Mouse (Mus musculus) lung, postnatal 0 days (tissue): ENCODE data around the gene Cfi. TPM values are rescaled to one million over a fixed set of nuclear protein-coding genes. Genes with fewer than 3 reads are reported as not detected.
A peak's percentile ranks its signal among the peaks of the same experiment; 100 is the strongest.

Experiments used
- ATAC-seq: fragments of 200-750 bp; cut with Nextera tagmentation; 2 replicates; pipeline ENCODE4 v1.8.0; 2017; ENCODE audit warnings: moderate library complexity
- DNase-seq: peaks from one replicate; pipeline ENCODE4 v3.0.0-alpha.2; 2016; ENCODE audit warnings: low spot score
- H3K27ac ChIP-seq: fragments of 300-500 bp; sonication (generic); 2 replicates; pipeline ENCODE4 v1.5.1; 2014; ENCODE audit warnings: antibody characterized with exemption, mild to moderate bottlenecking, low read length, mixed read lengths
- H3K27me3 ChIP-seq: fragments of 300-500 bp; sonication (generic); replicated peaks from 2 replicates; pipeline ENCODE4 v1.6.1; 2014; ENCODE audit warnings: low read length, mixed read lengths; ENCODE audit not compliant: insufficient read depth
- H3K36me3 ChIP-seq: fragments of 300-500 bp; sonication (generic); 2 replicates; pipeline ENCODE4 v1.6.1; 2014; ENCODE audit warnings: low read length, mixed read lengths; ENCODE audit not compliant: insufficient read depth
- H3K4me1 ChIP-seq: fragments of 300-500 bp; sonication (generic); 2 replicates; pipeline ENCODE4 v1.6.1; 2014; ENCODE audit warnings: antibody characterized with exemption, low read depth, low read length, mixed read lengths; ENCODE audit not compliant: insufficient read depth
- H3K4me2 ChIP-seq: fragments of 300-500 bp; sonication (generic); replicated peaks from 2 replicates; pipeline ENCODE4 v1.6.1; 2014; ENCODE audit warnings: low read depth, mild to moderate bottlenecking, low read length, moderate library complexity, mixed read lengths
- H3K4me3 ChIP-seq: fragments of 300-500 bp; sonication (generic); 2 replicates; pipeline ENCODE4 v1.5.1; 2014; ENCODE audit warnings: low read depth, low read length
- H3K9ac ChIP-seq: fragments of 300-500 bp; sonication (generic); replicated peaks from 2 replicates; pipeline ENCODE4 v1.6.1; 2014; ENCODE audit warnings: low read depth, mild to moderate bottlenecking
- H3K9me3 ChIP-seq: fragments of 300-500 bp; sonication (generic); 2 replicates; pipeline ENCODE4 v1.6.1; 2016; ENCODE audit warnings: low read length, mixed read lengths
- CTCF ChIP-seq: IDR thresholded peaks from 2 replicates; pipeline ENCODE4 v1.5.1; 2016; ENCODE audit warnings: antibody characterized with exemption, mild to moderate bottlenecking
- EP300 ChIP-seq: IDR thresholded peaks from 2 replicates; pipeline ENCODE4 v1.6.1; 2016; ENCODE audit warnings: antibody characterized with exemption, mild to moderate bottlenecking, control low read depth
- WGBS: fragments of 180-500 bp; shearing (Covaris S2); extraction: QIAGEN DNeasy Blood & Tissue Kit; methylation state at CpG from one replicate; pipeline ENCODE4 v1.1.7; 2014; 5-methylcytosine and 5-hydroxymethylcytosine counted together
- polyA plus RNA-seq: library from polyadenylated mRNA; unstranded; fragments of >200 nt; fragmentation: Nextera tagmentation; extraction: Ambion mirVana; gene quantifications from 2 replicates; pipeline ENCODE4 v1.2.1, GENCODE M21; 2015

Cfi gene
- polyA plus RNA-seq, 1 experiment from 2014 or later, result 1.3 TPM

- no peak overlapping the region for H3K4me2 ChIP-seq
- peaks cover 11% of the 10 kb centered on the region; the same call in 1 of the 2 replicates for H3K4me1 ChIP-seq
- peaks cover 11% of the 10 kb centered on the region; the same call in 1 of the 2 replicates for H3K36me3 ChIP-seq
- no peak overlapping the region for H3K9ac ChIP-seq
- ATAC-seq (no peak), DNase-seq (no peak)
- H3K27me3 ChIP-seq, result no peaks in the 10 kb centered on the region
- WGBS, result 81% methylated on average over 8 of the region's 8 CpGs
- no peaks in the 10 kb centered on the region for H3K9me3 ChIP-seq
- no peak for TF ChIP-seq CTCF
- TF ChIP-seq EP300, result no peak
- H3K27ac ChIP-seq, result no peak overlapping the region
- H3K4me3 ChIP-seq, result no peak overlapping the region
These were observed 68.2 kb downstream of the Cfi start for GRCm38 (mm10) chr3:129903866-129904265.

DNA sequence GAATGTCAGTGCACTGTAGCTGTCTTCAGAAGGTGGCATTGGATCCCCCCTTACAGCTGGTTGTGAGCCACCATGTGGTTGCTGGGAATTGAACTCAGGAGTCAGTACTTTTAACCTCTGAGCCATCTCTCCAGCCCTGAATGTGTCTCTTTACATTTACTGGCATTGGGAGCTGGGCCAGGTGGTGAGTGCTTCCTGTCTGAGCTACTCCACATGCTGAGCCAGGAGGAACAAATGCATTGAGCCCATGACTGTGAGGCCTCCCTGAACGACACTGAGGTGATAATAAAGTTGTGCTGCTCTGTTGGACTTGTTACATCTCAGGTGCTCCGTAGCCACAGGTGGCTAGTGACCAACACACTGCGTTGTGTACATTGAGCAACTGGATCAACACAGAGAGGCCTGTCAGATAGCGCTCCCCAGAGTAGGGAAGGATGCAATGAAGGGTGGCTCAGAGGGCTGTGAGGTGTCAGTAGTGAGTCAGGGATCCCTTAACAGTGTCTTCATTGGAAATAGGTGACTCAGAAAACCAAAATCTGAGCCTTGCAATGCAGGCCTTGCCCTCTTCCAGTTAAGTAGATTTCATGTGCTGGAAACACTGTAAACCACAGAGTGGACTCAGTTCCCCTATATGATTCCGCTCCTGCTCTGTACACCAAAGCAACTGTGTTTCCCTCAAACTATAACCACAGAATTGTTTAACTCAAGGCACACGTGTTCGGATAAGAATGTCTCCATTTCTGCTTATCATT is 68.9 kb downstream of the Cfi start:
- Histone ChIP-seq H3K4me2 (no peak overlapping the region), H3K27ac (no peak overlapping the region), H3K27me3 (no peaks in the 10 kb centered on the region), H3K4me3 (no peak overlapping the region), H3K9ac (no peak overlapping the region), H3K9me3 (no peaks in the 10 kb centered on the region), H3K36me3 (peaks cover 12% of the 10 kb centered on the region; the same call in 1 of the 2 replicates), H3K4me1 (peaks cover 11% of the 10 kb centered on the region; the same call in 1 of the 2 replicates)
- TF ChIP-seq CTCF, result no peak
- TF ChIP-seq EP300, result no peak
- WGBS, result 72% methylated on average over 7 of the region's 7 CpGs
- ATAC-seq (no peak), DNase-seq (peak; percentile 18)

- no peaks in the 10 kb centered on the region for H3K4me1 ChIP-seq
- no peak overlapping the region for H3K4me3 ChIP-seq
- H3K4me2 ChIP-seq, result no peak overlapping the region
- DNase-seq (no peak), ATAC-seq (no peak)
- H3K27ac ChIP-seq, result no peak overlapping the region
- H3K27me3 ChIP-seq, result no peaks in the 10 kb centered on the region
- H3K9ac ChIP-seq, result no peak overlapping the region
- 94% methylated on average over 14 of the region's 14 CpGs for WGBS
- no peak for TF ChIP-seq EP300
- no peak for TF ChIP-seq CTCF
- no peaks in the 10 kb centered on the region for H3K9me3 ChIP-seq
- peaks cover 31% of the 10 kb centered on the region for H3K36me3 ChIP-seq
These were observed 76.3 kb downstream of the Cfi start for GRCm38 (mm10) chr3:129912025-129912424.

DNA sequence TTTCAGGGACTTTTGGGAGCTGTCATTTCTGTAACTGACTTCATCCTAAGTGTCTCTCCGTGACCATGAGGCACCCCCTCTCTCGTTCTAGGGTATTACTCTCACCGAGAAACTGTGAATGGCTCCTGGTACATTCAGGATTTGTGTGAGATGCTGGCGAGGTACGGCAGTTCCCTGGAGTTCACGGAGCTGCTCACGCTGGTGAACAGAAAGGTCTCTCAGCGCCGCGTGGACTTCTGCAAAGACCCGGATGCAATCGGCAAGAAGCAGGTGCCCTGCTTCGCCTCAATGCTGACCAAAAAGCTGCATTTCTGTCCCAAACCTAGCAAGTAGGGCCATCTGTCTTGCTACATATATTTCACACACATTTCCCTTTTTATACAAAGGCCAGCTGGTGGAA is 77.6 kb downstream of the Cfi start:
- H3K4me3 ChIP-seq, result no peak overlapping the region
- no peak overlapping the region for H3K4me2 ChIP-seq
- H3K9ac ChIP-seq, result no peak overlapping the region
- DNase-seq (no peak), ATAC-seq (no peak)
- TF ChIP-seq EP300 (no peak), CTCF (no peak)
- 92% methylated on average over 13 of the region's 13 CpGs for WGBS
- peaks cover 31% of the 10 kb centered on the region for H3K36me3 ChIP-seq
- H3K27me3 ChIP-seq, result no peaks in the 10 kb centered on the region
- H3K9me3 ChIP-seq, result no peaks in the 10 kb centered on the region
- no peak overlapping the region for H3K27ac ChIP-seq
- H3K4me1 ChIP-seq, result no peaks in the 10 kb centered on the region

- Histone ChIP-seq H3K27ac (no peak overlapping the region), H3K9me3 (no peaks in the 10 kb centered on the region), H3K27me3 (no peaks in the 10 kb centered on the region), H3K36me3 (peaks cover 11% of the 10 kb centered on the region), H3K9ac (no peak overlapping the region), H3K4me3 (no peak overlapping the region), H3K4me2 (no peak overlapping the region), H3K4me1 (no peaks in the 10 kb centered on the region)
- no peak for TF ChIP-seq CTCF
- TF ChIP-seq EP300, result no peak
- 77% methylated on average over 3 of the region's 3 CpGs for WGBS
- DNase-seq (no peak), ATAC-seq (no peak)
These were observed 81.7 kb downstream of the Cfi start for GRCm38 (mm10) chr3:129917424-129917823.

DNA sequence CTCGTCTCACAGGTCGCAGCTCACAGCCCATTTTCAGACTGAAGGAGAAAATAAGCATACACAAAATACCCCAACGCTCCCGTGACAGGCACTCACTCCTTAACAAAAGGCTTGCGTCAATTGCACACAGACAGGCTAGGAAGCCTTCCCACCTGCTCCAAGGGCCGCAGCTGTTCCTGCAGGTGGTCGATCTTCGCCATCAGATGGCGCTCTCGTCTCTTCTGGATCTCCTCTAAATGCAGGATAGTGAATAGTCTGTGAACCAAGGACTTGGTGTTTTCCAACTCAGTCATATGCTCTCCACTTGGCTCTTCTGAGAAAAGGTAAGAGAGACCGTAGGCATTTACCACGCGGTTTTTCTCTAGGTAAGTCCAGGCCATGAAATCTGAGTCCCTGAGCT is 82.8 kb downstream of the Cfi start:
- H3K9me3 ChIP-seq, result no peaks in the 10 kb centered on the region
- no peak overlapping the region for H3K4me2 ChIP-seq
- no peak overlapping the region for H3K4me3 ChIP-seq
- TF ChIP-seq EP300 (no peak), CTCF (peak; percentile 86)
- DNase-seq (peak; percentile 79), ATAC-seq (peak; percentile 70)
- WGBS, result 16% methylated on average over 13 of the region's 13 CpGs
- no peaks in the 10 kb centered on the region for H3K27me3 ChIP-seq
- H3K4me1 ChIP-seq, result no peaks in the 10 kb centered on the region
- H3K27ac ChIP-seq, result no peak overlapping the region
- peaks cover 5% of the 10 kb centered on the region for H3K36me3 ChIP-seq
- no peak overlapping the region for H3K9ac ChIP-seq

- H3K4me3 ChIP-seq, result no peak overlapping the region
- H3K9ac ChIP-seq, result no peak overlapping the region
- no peak for TF ChIP-seq CTCF
- TF ChIP-seq EP300, result no peak
- H3K9me3 ChIP-seq, result no peaks in the 10 kb centered on the region
- DNase-seq (no peak), ATAC-seq (no peak)
- H3K4me1 ChIP-seq, result no peaks in the 10 kb centered on the region
- no peaks in the 10 kb centered on the region for H3K36me3 ChIP-seq
- H3K27me3 ChIP-seq, result no peaks in the 10 kb centered on the region
- H3K4me2 ChIP-seq, result no peak overlapping the region
- WGBS, result 87% methylated on average over 7 of the region's 7 CpGs
- H3K27ac ChIP-seq, result no peak overlapping the region
These were observed 87.9 kb downstream of the Cfi start for GRCm38 (mm10) chr3:129923581-129923980.

Other genes starting within 250 kb of the Cfi start
- 0.54 and 0.67 TPM in 2 replicates for gene Egf, start 80.6 kb upstream of the Cfi start, polyA plus RNA-seq
- not detected in 2 replicates for gene Lrit3, start 31.9 kb upstream of the Cfi start, polyA plus RNA-seq
- not detected in 2 replicates for gene Rrh, start 13.3 kb upstream of the Cfi start, polyA plus RNA-seq
- 17.9 and 21.0 TPM in 2 replicates for gene Gar1, start 4.5 kb upstream of the Cfi start, polyA plus RNA-seq
- gene Pla2g12a, start 42.7 kb downstream of the Cfi start, polyA plus RNA-seq, result 34.0 and 43.7 TPM in 2 replicates
- gene Casp6, start 65.5 kb downstream of the Cfi start, polyA plus RNA-seq, result 76.5 and 83.4 TPM in 2 replicates
- gene Mcub, start 134.3 kb downstream of the Cfi start, polyA plus RNA-seq, result 11.2 and 11.8 TPM in 2 replicates
- 21.5 and 21.8 TPM in 2 replicates for gene Sec24b, start 225.7 kb downstream of the Cfi start, polyA plus RNA-seq